Mouse (Mus musculus) limb, embryonic 10.5 days (tissue): ENCODE results near the gene Dlg2. TPM values are rescaled to one million over a fixed set of nuclear protein-coding genes. Genes with fewer than 3 reads are reported as not detected.

ENCODE experiments used
- DNase-seq: peaks from one replicate; pipeline ENCODE4 v3.0.0-alpha.2; 2017; ENCODE audit warnings: low spot score
- H3K27ac ChIP-seq: fragments of 300-500 bp; sonication (generic); 2 replicates; pipeline ENCODE4 v1.5.1; 2016; ENCODE audit warnings: mild to moderate bottlenecking
- H3K27me3 ChIP-seq: fragments of 300-500 bp; sonication (generic); 2 replicates; pipeline ENCODE4 v1.6.1; 2016; ENCODE audit warnings: low read depth, mild to moderate bottlenecking; ENCODE audit not compliant: poor library complexity, severe bottlenecking
- H3K36me3 ChIP-seq: fragments of 300-500 bp; sonication (generic); 2 replicates; pipeline ENCODE4 v1.6.1; 2016; ENCODE audit warnings: mild to moderate bottlenecking, moderate library complexity
- H3K4me1 ChIP-seq: fragments of 300-500 bp; sonication (generic); 2 replicates; pipeline ENCODE4 v1.6.1; 2016
- H3K4me3 ChIP-seq: fragments of 300-500 bp; sonication (generic); 2 replicates; pipeline ENCODE4 v1.5.1; 2016; ENCODE audit warnings: mild to moderate bottlenecking, moderate library complexity
- H3K9me3 ChIP-seq: fragments of 300-500 bp; sonication (generic); replicated peaks from 2 replicates; pipeline ENCODE4 v1.6.1; 2016; ENCODE audit warnings: mild to moderate bottlenecking
- whole genome bisulfite sequencing: fragments of 180-500 bp; shearing (Covaris S2); methylation state at CpG from one replicate; pipeline ENCODE4 v1.1.7; 2016; 5-methylcytosine and 5-hydroxymethylcytosine counted together
- polyA plus RNA-seq: library from polyadenylated mRNA; unstranded; fragments of >200 nt; fragmentation: Nextera tagmentation; extraction: Ambion mirVana; gene quantifications from 2 replicates; pipeline ENCODE4 v1.2.1, GENCODE M21; 2016

Gene Dlg2
- polyA plus RNA-seq, 1 experiment from 2014 or later, result 0.53 TPM

- Histone ChIP-seq H3K36me3 (no peaks in the 10 kb centered on the region), H3K4me1 (peaks cover 8% of the 10 kb centered on the region; the same call in 1 of the 2 replicates), H3K9me3 (no peaks in the 10 kb centered on the region), H3K4me3 (no peak overlapping the region), H3K27ac (no peak overlapping the region), H3K27me3 (no peaks in the 10 kb centered on the region)
- DNase-seq, result no peak
- 90% methylated on average over 5 of the region's 5 CpGs for WGBS
These were observed 1897.4 kb downstream of the Dlg2 start for GRCm38 (mm10) chr7:92373863-92374357.

GRCm38 (mm10) chr7:92383913-92384484, 1907.5 kb downstream of the Dlg2 start:
- no peak overlapping the region for H3K27ac ChIP-seq
- no peak overlapping the region for H3K4me3 ChIP-seq
- H3K4me1 ChIP-seq, result no peaks in the 10 kb centered on the region
- no peaks in the 10 kb centered on the region for H3K9me3 ChIP-seq
- WGBS, result 85% methylated on average over 5 of the region's 5 CpGs
- H3K36me3 ChIP-seq, result no peaks in the 10 kb centered on the region
- no peak for DNase-seq
- no peaks in the 10 kb centered on the region for H3K27me3 ChIP-seq

- peak; percentile 51 for DNase-seq
- Histone ChIP-seq H3K9me3 (no peaks in the 10 kb centered on the region), H3K27me3 (no peaks in the 10 kb centered on the region), H3K27ac (peak overlapping the region; percentile 79), H3K36me3 (no peaks in the 10 kb centered on the region), H3K4me1 (peaks cover 27% of the 10 kb centered on the region), H3K4me3 (no peak overlapping the region)
- 46% methylated on average over 6 of the region's 6 CpGs for WGBS
These were observed 1915.7 kb downstream of the Dlg2 start for GRCm38 (mm10) chr7:92392052-92392640.

- Histone ChIP-seq H3K4me3 (no peak overlapping the region), H3K27me3 (no peaks in the 10 kb centered on the region), H3K27ac (no peak overlapping the region), H3K9me3 (no peaks in the 10 kb centered on the region), H3K4me1 (peaks cover 24% of the 10 kb centered on the region), H3K36me3 (no peaks in the 10 kb centered on the region)
- no peak for DNase-seq
- 91% methylated on average over 1 of the region's 1 CpGs for WGBS
These were observed 1920.3 kb downstream of the Dlg2 start for GRCm38 (mm10) chr7:92396783-92397182.

- Histone ChIP-seq H3K36me3 (no peaks in the 10 kb centered on the region), H3K27ac (no peak overlapping the region), H3K9me3 (no peaks in the 10 kb centered on the region), H3K27me3 (no peaks in the 10 kb centered on the region), H3K4me3 (no peak overlapping the region), H3K4me1 (peaks cover 3% of the 10 kb centered on the region; the same call in 1 of the 2 replicates)
- DNase-seq, result no peak
- 65% methylated on average over 1 of the region's 1 CpGs for WGBS
These were observed 1922.4 kb downstream of the Dlg2 start for GRCm38 (mm10) chr7:92398841-92399240.

- 79% methylated on average over 1 of the region's 1 CpGs for WGBS
- no peak for DNase-seq
- Histone ChIP-seq H3K4me1 (0 out of 2 replicates have a peak, but pooled peaks cover 3% of the 10 kb centered on the region), H3K27ac (no peak overlapping the region), H3K4me3 (no peak overlapping the region), H3K27me3 (no peaks in the 10 kb centered on the region), H3K36me3 (no peaks in the 10 kb centered on the region), H3K9me3 (no peaks in the 10 kb centered on the region)
These were observed 1924.1 kb downstream of the Dlg2 start for GRCm38 (mm10) chr7:92400551-92400950.

GRCm38 (mm10) chr7:92401001-92401688, 1924.7 kb downstream of the Dlg2 start:
- H3K4me3 ChIP-seq, result no peak overlapping the region
- H3K27ac ChIP-seq, result no peak overlapping the region
- 79% methylated on average over 4 of the region's 4 CpGs for WGBS
- H3K27me3 ChIP-seq, result no peaks in the 10 kb centered on the region
- 0 out of 2 replicates have a peak, but pooled peaks cover 3% of the 10 kb centered on the region for H3K4me1 ChIP-seq
- H3K9me3 ChIP-seq, result no peaks in the 10 kb centered on the region
- DNase-seq, result no peak
- no peaks in the 10 kb centered on the region for H3K36me3 ChIP-seq

- WGBS, result 61% methylated on average over 5 of the region's 5 CpGs
- H3K4me3 ChIP-seq, result no peak overlapping the region
- no peaks in the 10 kb centered on the region for H3K27me3 ChIP-seq
- H3K27ac ChIP-seq, result no peak overlapping the region
- no peaks in the 10 kb centered on the region for H3K9me3 ChIP-seq
- no peak for DNase-seq
- H3K4me1 ChIP-seq, result no peaks in the 10 kb centered on the region
- no peaks in the 10 kb centered on the region for H3K36me3 ChIP-seq
These were observed 1932.0 kb downstream of the Dlg2 start for GRCm38 (mm10) chr7:92408479-92408878.

GRCm38 (mm10) chr7:92420474-92420873, 1944.0 kb downstream of the Dlg2 start:
- no peaks in the 10 kb centered on the region for H3K27me3 ChIP-seq
- H3K4me3 ChIP-seq, result no peak overlapping the region
- no peaks in the 10 kb centered on the region for H3K9me3 ChIP-seq
- 84% methylated on average over 10 of the region's 10 CpGs for WGBS
- H3K4me1 ChIP-seq, result peaks cover 3% of the 10 kb centered on the region; the same call in 1 of the 2 replicates
- H3K36me3 ChIP-seq, result no peaks in the 10 kb centered on the region
- DNase-seq, result no peak
- H3K27ac ChIP-seq, result no peak overlapping the region

- Histone ChIP-seq H3K9me3 (no peaks in the 10 kb centered on the region), H3K36me3 (no peaks in the 10 kb centered on the region), H3K4me1 (no peaks in the 10 kb centered on the region), H3K27ac (no peak overlapping the region), H3K27me3 (no peaks in the 10 kb centered on the region), H3K4me3 (no peak overlapping the region)
- DNase-seq, result no peak
- 96% methylated on average over 3 of the region's 3 CpGs for WGBS
These were observed 1946.5 kb downstream of the Dlg2 start for GRCm38 (mm10) chr7:92423017-92423416.

- H3K4me1 ChIP-seq, result no peaks in the 10 kb centered on the region
- H3K4me3 ChIP-seq, result no peak overlapping the region
- H3K27me3 ChIP-seq, result no peaks in the 10 kb centered on the region
- no peaks in the 10 kb centered on the region for H3K9me3 ChIP-seq
- 93% methylated on average over 3 of the region's 3 CpGs for WGBS
- no peak overlapping the region for H3K27ac ChIP-seq
- H3K36me3 ChIP-seq, result no peaks in the 10 kb centered on the region
- no peak for DNase-seq
These were observed 1948.2 kb downstream of the Dlg2 start for GRCm38 (mm10) chr7:92424703-92425102.

GRCm38 (mm10) chr7:92427280-92427679, 1950.8 kb downstream of the Dlg2 start:
- no peak for DNase-seq
- H3K27ac ChIP-seq, result no peak overlapping the region

GRCm38 (mm10) chr7:92428629-92429028, 1952.2 kb downstream of the Dlg2 start:
- DNase-seq, result no peak
- 85% methylated on average over 5 of the region's 5 CpGs for WGBS
- no peaks in the 10 kb centered on the region for H3K4me1 ChIP-seq
- H3K9me3 ChIP-seq, result no peaks in the 10 kb centered on the region
- no peaks in the 10 kb centered on the region for H3K27me3 ChIP-seq
- H3K4me3 ChIP-seq, result no peak overlapping the region
- H3K27ac ChIP-seq, result no peak overlapping the region
- no peaks in the 10 kb centered on the region for H3K36me3 ChIP-seq

More at GRCm38 (mm10) chr7:92427280-92427679, 1950.8 kb downstream of the Dlg2 start:
- Histone ChIP-seq H3K9me3 (no peaks in the 10 kb centered on the region), H3K4me1 (no peaks in the 10 kb centered on the region), H3K27me3 (no peaks in the 10 kb centered on the region), H3K4me3 (no peak overlapping the region), H3K36me3 (no peaks in the 10 kb centered on the region)
- WGBS, result 83% methylated on average over 4 of the region's 4 CpGs
